Mouse (Mus musculus) spleen, postnatal 4 days (tissue): ENCODE measurements around the gene Tyw5.

Source experiments
- DNase-seq, 2 experiments: peaks; one replicate each; pipeline ENCODE4 v3.0.0; 2022; ENCODE audit warnings: low spot score in 2 of 2

Gene Tyw5

DNA sequence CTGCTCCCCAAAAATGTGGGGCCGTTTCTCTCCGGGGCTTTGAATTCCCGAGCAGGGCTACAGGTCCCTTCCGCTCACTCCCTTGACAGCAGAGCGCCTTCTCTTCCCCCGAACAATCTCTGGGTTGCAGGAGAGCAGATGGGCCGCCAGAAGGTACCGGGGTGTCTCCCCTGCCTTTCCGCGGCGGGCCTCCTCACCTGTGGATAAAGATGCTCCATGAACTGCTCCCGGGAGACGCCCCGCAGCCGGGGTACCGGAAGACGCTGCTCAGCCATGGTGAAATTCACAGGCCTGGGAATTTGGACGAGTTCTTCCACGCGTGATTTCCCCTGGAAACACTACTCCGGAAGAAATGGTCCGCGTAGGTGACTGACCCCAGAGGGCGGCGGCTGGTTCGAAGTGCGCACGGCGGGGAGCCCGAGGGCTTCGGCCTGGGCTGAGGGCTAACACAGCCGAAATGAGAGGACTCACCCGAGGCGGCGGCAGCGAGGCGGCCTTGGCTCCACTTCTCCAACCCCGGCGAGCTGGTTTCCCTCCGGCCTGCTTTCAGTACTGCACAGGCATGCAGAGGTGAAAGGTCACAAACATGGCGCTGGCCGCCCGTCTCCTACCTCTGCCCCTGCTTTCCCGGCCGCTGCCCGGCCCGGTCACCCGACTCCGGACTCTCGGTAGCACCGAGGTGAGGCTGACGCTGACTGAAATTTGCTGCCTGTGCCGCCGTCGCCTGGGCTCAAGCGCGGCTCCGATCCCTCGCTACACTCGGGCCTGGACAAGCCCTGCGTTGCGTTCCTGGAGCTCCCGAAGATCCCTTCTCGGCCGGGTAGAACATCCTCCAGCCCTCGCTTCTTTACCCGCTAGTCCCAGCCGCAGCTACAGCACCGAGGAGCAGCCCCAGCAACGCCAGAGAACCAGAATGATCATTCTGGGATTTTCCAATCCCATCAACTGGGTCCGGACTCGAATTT is at the start of gene Tyw5, which contains the start of gene Maip1:
TSS of gene Tyw5 (minus strand) at position 915 of the 965 bp plus-strand sequence.
TSS of gene Maip1 (plus strand) at position 142 of the 965 bp plus-strand sequence.
- peak; percentile 76 to 89 for DNase-seq

DNA sequence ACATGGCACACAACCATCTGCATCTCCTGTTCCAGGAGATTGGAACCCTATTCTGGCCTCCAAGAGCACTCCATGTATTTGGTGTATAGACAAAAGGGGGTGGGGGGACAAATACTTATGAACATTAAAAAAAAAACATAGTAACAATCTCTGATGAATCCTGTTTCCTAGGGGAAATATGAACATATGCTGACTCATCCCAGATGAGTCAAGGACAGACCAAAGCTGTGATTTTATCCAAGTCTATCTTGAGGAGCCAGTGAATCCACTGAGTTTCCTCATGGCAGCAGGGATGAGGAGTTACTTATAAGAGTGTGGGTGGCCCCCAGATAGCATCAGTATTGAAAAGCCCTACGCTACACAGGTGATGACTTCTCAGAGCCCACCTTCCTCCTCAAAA is 43.3 kb upstream of the Tyw5 start:
- DNase-seq = no peak

DNA sequence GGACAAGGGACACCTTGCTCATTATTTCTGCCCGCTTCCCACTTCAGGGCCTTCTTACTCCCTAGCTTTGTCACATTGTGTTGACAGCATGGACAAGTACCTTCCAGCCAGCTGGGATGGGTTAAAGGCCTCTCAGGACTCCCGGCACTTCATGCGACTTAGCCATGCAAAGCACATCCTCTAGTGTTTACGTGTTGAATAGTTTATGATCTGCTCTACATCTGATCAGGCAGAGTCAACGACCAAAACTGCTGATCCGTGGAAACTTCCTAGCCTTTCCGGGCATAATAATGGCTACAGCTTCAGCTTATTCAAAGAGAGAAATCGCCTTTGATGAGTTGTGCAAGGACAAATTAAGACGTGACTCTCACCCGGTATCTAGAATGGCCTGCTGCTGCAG is 38.8 kb upstream of the Tyw5 start:
- peak in 1 of 2 experiments; percentile 48 for DNase-seq

DNA sequence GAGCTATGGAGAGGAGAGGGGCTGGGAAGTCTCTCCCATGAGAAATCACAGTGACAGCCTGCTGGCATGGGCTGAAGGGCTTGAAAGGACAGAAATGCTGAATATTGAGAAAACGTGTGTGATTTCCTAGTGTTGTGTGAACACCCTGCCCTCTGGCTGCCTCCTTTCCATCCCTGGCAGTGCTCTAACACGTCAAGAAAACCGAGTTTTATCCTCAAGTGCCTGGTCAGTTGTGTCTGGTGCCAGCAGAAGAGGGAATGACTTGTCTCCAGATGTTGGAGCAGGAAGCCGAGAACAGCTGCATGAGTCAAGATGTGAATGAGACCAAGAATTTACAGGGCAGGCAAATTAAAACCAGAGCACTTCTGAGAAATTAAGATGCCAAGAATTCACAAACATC is 33.9 kb upstream of the Tyw5 start:
- peak in 1 of 2 experiments; percentile 25 for DNase-seq

DNA sequence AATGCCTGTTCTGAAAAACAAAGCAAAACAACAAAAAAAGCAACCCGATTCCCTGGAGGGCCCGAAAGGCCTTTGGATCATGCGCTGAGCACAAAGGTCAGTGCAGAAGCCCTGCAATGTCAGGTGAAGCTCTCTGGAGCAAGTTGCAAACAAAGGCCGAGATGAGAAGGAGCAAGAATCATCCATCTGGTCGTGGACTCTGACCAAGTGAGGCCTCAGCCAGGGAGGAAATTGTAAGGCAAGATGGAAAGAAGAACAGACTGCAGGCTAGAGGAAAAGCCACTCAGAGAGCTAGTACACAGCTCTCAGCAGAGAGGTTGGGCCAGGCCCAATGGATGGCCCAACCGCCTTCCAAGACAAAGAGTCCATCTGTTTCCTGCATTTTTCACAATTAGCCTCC is 32.1 kb upstream of the Tyw5 start:
- peak in 1 of 2 experiments; percentile 30 for DNase-seq

DNA sequence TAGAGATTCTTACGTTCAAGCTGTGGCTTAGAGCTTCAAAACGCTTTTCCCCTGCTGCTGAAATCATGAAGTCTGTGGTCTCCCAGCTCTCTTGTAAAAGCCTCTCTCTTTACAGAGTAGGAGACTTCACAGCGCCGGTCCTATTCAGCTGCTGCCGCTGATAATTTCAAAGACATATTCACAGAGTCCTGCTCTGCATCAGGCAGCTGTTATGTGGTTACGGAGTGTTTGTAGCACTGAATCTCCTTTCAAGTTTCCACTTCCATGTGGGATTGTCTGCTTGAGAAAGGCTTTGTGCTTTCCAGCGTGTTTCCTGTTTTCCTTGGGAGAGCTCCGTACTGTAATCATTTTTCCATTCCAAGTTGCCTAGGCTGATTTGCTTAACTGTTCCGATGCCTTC is 30.1 kb upstream of the Tyw5 start:
- DNase-seq = peak in 1 of 2 experiments; percentile 17

DNA sequence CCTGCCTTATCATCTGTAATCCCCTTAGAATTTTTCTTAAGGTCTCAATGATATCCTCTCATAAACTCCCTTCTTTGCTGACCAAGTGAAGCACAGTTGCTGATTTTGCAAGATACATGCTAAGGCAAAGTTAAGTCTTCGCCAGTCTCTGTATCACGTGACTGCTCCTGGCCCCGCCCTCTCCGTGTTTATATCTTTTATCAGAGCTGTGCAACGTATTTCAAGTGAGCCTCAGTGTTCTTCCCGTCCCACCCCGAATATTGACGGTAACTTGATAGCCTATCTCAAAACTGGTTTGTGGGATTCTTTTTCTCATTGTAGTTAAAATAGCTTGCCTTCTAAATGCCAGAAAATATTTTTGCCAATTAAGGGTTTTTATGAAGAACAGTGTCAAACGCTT is 29.5 kb upstream of the Tyw5 start:
- peak; percentile 41 to 46 for DNase-seq

DNA sequence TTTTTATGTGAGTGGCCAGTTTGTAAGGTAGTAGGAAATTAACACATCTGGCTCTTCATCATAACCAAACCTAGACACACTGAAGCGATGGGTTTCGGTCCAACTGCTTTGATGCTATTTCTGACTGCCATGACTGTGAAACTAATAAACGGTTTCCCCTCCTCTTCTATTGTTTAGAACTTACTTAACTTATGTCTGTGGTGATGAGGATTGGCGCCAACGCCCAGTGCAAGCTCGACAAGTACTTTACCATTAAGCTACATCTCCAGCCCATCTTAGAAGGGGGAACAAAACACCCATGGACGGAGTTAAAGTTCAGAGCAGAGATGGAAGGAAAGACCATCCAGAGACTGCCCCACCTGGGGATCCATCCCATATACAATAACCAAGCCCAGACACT is 26.2 kb upstream of the Tyw5 start:
- no peak for DNase-seq

DNA sequence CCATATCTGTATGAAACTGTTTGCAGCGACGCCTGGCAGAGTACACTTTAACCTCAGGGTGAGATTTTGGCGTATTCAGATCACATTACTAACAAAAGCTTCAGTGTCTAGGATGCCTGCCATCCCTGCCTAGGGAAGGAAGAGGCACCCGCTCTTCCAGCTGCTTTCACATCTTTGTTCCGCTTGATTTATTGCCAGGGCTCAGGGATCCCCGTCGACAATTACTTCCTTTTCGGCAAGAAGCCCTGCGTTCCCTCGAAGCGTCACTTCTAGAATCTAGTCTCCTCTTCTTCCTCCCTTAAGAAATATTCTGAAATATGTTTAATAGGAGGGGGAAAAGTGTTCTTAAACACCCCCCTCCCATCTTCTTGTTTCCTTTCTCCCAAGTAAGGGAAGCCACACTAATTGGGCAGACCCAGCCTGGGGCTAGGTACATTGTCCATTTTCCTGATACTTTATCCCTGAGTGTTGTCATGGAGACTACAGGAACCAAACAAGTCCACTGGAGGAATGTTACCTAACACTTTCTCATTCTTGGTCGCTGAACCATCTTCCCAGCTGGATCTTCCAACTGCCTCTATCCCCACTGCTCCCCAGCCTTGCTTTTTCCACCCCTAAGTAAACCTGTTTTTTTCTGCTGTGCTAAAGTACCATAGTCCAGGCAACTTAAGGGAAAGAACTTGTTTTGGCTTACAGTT is 23.0 kb upstream of the Tyw5 start:
- no peak for DNase-seq

DNA sequence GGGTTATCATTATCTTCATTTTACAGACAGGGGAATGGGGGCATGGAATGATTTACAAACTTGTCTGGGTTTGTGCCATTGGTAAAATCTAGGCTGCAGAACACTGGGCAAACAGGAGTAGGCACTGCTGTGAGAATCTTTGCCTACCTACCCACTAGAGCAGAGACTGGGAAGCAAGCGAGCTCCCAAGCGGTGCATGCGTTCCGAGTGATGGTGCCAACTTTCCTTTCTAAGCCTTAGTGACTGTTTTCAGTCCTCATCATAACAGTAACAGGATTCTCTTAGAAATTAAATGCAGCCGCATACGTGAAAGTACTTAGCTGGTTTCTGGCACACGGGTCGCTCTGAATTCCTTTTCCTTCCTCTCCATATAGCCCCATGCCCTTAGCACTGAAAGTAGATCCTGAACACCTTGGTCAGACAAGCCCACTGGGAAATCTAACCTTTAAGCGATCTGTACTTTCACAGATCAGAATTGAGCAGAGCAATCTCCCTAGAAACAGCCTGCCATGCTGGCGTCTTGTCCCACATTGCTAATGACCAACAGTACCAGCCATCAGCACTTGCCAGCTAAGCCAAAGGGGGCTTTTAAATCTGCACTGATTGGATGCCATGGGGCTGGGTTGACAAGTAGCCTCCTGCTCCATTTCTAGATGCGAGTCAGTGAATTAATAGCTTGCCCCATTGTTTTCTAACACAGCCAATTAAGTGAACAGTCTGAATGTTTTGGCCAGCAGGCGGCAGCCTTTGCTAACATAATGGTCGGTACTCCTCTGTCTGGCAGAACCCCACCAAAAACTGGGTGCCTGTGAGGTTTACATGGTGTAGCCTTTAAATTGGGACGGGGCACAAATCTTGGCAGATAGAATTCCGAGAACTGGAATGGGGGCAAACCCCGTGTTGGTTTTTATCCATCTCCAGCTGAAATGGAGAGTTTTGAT is 21.7 kb upstream of the Tyw5 start:
- peak; percentile 66 to 85 for DNase-seq

DNA sequence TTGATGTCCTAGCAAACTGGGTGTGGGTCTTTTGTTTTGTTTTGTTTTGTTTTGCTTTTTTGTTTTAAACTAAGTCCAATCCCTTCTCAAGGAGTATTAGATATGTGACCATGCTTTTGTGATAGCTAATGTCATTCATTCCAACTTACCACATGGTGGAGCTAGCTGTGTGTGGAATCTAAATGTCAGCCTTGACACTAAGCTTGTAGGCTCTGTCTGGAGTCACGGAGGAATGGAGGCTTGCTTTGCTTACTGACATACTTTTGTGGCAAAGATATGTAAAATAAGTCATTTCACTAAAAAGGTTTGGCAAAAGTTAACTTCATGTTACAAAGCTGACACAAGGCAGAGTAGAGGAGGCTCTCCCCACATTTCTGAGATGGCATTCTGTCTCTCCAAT is 16.8 kb upstream of the Tyw5 start:
- no peak for DNase-seq

DNA sequence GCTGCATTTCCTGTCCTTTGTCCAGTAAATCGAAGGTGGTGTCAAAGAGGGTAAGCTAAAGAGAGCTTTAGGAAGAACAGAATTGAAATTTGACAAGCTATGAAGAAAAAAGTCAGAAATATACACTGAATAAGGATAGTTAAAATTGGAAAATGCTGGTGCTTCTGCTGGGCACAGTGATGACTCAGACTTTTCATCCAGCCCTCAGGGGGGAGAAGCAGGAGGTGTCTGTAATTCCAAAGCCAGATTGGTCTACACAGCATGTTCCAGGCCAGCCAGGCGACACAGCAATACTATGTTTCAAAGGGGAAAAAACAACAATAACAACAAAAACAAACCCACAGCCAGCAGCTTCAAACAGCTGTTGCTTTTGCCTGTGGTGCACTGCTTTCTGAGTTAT is 6.5 kb upstream of the Tyw5 start:
- DNase-seq = no peak

DNA sequence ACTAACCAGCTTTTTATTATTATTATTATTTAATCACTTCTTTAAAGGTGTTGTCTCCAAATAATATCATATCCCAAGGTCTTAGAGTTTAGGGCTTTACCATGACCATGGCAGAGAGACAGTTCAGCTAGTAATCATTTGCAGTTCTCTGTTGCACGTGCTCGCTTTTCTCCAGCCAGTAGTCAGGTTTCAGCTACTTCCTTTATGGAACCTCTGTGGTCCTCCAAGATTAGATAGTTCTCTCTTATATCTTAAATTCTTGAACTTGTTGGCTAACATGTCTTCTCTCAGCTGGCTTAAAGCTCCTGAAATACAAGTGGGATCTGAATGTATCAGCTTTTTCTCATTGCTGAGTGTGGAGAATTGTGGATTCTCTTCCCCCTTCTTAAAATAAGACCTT is 2.1 kb upstream of the Tyw5 start:
- no peak for DNase-seq

DNA sequence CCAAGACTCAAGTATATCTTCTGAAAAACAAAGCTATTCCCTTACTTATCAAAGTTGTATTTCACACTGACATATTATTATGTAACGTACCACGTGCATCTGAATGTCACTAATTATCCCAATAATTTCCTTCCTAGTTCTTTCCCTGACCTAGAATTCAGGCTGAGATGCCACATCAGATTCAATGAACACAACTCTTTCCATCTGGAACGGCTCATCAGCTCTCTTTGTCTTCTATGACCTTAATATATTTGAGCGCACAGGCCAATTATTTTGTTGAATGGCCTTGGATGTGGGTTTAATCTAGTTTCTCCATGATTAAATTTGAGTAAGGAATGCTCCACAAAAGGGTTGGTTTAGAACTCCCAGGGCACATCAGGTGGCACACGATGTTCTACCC is 4.8 kb downstream of the Tyw5 start:
- DNase-seq = no peak

DNA sequence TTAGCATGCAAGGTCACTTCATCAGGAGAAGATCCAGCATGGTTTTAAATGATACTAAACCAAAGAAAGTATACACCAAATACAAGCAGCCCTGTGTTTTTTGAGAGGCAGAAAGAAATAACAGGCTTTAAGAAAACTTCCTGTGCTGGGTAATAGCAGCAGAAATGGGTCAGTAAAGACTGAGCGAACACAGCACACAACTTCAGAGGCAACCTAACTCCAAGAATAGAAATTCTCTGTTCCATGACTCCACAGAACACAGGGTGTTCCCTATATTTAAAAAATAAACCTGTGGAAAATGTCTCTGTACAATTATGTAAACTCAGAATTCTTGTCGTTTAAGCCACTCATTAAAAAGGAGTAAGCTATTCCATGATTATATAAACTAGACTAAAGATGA is 6.0 kb downstream of the Tyw5 start:
- no peak for DNase-seq

DNA sequence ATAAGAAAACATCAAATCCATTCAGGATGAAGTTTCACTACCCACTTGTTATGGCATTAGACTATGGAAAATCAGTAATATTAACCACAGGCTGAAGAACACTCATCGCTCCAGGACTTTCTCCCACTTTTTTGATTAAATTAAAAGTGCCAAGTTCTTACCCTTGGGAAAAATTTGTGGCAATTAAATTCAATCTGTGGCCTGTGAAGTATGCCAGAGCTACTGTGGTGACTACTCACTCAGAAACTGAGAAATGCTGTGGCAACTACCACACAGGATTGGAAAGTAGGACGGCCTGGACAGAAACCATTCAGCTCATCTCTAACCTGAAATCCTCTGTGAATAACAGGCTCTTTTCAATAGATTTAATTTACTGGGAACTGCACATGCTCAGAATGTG is 6.6 kb downstream of the Tyw5 start:
- no peak for DNase-seq

DNA sequence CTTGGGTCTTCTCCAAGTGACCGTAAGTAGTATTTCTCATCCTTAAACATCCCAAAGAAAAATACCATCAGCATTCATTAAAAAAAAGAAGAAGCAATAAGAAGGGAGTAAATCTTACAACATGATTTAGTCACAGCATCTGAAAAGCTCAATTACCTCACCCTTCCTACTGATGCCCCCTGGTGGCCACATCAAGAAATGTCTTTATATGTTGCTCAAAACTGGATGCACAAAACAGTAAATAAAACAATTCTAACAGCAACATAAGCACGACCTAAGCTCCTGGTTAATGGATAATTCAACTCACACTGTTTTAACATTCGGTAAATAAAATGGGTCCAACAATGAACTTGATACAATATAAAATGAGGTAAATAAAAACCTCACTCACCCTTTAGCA is 12.8 kb downstream of the Tyw5 start:
- DNase-seq = peak; percentile 32 to 74

DNA sequence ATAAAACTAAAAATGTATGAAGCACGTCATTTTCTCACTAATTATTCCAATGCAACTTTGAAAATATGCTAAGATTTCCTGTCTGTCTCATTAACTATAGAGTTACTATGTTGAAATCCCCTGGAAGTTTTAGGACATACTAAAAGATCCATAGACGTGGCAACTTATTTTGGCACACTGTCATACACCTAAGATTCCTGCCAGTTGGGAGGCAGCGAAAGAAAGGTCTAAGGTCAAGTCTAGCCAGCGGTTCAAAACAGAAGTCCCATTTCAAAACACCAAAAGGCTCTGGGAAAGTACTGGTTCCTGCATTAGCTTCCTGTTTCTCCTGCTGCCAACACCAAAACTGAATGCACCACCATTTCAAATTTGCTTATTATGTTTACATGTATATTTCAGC is 14.5 kb downstream of the Tyw5 start:
- no peak for DNase-seq

DNA sequence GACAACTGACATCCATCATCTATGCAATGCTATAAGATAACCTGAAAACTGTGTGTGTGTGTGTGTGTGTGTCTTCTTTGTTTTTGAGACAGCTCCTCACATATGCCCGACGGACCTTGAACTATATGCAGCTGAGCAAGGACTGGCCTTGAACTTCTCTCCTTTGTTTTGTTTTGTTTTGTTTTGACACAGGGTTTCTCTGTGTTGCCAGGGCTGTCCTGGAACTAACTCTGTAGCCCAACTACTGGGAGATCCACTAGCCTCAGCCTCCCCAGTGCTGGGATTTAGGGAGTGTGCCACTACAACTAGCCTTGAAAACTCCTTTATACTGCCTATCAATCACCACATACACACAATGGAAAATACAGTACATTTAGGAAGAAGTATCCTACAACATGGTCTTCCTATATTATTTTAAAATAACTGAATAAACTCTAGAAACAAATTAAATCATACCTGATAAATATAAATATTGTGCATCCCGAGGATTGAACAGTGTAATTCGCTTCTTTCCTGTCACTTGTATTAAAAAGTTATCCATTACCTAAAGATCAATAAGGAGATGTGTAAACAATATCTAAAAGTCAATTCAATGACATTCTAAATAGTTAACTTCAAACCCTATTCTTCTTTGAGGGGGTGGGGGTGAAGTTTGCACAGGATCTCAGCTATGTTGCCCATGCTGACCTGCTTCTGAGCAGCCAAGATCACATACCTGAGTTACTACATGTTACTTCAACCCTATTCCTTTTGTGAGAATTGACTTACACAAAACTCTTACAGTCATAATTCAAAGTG is 15.7 kb downstream of the Tyw5 start:
- no peak for DNase-seq

DNA sequence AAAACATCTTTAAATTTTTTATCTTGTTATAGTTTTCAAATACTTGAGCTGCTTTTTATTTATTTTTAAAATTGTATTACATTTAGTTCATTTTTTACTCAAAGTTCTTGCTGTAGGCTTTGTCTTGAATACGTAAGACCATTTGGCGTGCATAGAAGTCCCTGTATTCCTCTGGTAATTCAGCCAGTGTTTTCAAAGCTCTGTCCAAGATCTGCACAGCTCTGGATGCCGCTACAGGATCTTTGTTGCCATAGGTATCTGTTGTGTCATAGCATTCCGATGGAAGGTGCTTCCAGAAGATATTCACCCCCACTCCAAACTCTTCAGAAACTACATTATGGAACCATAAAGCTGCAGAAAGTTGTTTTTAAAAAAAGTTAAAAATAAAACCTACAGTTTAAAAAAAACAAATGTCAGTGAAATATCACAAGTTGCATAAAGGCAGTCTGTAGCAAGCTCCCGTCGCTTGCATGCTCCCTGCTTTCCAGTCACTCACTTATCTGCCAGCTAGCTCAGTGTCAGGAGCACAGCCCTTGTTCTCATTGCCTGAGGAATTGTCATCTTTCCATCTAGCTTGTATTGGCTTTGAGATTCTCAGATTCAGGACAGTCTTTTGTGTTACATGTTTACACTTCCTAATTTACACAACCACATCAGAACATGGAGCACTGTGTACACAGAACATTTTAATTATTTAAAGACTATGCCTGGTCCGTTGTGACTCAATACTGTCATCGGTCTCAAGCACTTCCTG is 18.3 kb downstream of the Tyw5 start:
- DNase-seq = no peak
